Mouse (Mus musculus) c-Kit-positive CD71-positive TER-119-positive erythroid progenitor cells, embryonic 14.5 days (primary cell): ENCODE measurements around the gene Hsp90ab1.

ENCODE experiments used
- DNase-seq: peaks from one replicate; pipeline ENCODE4 v3.0.0-alpha.2; 2013; ENCODE audit warnings: low spot score

Gene Hsp90ab1

DNA sequence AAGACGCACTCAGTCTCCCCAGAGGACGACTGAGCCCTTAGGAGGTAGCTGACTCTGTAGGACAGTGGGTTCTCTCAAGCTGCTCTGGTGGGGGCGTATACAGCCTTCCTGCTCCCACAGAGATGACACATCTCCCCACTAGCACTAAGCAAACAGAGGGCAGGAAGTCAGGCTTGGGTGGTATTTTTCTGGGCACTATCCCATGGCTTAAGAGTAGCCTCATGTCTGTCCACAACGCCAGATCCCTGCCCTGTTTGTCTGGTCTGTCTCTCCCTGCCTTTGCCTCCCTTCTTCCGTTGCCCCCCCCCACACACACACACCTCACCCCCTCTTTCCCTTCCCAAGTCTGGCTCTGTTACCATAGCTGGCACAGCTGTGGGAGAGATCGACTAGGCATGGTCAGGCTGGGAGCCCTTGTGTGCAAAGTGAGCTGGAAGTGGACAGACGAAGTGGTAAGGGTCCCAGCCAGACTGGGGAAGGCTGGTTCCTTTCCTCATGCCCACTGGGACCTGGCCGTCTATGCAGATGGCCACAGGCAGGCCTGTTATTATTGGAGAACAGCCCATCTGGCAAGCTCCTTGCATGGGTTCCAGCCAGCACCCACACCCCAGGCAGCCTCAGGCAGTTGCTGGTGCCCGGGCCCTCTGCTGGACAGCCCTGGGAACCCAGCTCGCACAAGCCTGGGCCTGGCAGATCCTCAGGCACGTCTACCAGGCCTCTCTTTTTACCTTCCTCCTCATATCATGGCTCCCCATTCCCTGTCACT is 23.7 kb upstream of the Hsp90ab1 start:
- DNase-seq: no peak

DNA sequence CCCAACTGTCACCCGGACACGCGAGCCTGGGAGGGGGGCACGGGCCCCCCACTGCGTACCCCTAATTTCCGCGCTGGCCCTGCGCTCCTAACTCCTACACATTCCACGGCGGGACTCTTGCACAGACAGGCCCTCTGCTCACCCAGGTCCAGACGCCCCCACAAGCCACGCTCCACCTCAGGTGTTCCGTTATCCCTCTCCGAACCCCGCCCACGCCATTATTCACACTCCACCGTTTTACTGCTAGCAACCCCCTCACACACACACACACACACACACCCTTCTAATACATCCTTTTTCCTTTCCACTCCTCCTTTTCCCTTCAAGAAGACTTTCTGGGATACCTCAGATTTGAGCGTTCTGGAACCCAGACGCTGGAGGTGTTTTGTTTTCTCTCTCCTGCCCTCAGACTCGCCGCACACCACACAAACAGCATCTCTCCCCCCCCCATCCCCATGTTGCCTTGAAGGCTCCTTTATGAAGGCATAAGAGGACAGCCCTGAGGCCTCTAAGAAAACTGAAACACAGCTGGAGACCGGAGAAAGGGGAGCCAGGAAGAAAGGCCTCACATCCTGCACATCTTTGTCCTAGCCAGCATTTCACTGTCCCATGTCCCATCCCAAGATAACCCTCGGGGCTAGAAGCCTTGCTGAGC is 22.8 kb upstream of the Hsp90ab1 start:
- no peak for DNase-seq

DNA sequence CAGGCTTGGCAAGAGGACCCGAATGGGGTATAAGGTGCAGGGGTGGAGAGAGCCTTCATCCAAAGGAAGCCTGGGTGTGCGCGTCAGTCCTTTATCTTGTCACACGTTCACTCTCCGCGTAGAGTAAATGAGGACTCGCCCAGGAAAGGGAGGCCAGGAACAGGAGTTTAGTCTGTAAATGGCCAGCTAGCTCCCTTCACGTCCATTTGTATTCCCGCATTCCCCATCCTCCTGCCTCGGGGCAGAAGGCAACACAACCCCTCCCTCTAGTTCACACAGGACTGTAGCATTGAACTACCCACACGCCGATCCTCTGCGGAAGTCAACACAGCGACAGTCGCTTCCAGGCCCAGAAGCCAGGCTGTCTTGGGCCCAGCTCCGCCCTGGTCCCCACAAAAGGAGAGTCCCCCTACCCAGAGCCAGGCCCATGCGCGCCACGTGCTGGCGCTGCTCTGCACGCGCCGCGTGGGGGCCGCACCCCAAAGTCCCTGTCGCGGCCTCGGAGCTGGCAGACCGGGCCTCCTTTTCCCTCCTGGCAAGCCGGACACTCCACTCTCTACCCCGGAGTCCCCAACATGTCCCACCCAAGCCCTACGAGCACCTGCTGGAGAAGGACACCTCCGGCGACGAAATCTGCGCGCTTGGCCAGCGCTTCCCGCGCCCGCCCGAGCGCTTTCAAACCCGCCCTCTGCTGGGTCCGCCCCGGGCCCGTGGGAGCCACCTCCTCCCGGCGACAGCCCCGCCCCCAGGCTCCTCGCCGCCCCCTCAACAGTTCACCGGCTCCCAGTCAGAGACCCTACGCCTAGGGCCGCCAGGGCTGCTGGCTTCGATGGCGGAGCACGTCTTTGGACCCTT is 22.0 kb upstream of the Hsp90ab1 start:
- DNase-seq: no peak

DNA sequence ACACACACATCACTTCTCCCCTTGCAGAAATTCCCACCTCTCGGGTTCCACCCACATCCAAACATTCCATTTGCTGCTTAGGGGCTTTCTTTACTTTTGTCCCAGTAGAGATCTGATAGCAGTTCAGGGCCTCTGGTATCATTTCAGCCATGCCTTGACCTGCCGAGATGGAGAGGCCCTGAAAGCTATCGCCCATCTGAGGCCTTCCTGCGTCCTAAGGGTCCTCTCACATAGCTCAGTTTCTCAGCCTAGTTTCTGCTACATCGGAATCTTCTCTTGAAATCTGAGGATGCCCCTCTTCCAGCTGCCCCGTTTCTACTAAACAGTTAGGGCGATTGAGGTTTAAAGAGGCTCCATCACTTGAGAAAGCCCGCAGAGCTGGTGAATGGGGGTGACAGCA is 21.1 kb upstream of the Hsp90ab1 start:
- no peak for DNase-seq

DNA sequence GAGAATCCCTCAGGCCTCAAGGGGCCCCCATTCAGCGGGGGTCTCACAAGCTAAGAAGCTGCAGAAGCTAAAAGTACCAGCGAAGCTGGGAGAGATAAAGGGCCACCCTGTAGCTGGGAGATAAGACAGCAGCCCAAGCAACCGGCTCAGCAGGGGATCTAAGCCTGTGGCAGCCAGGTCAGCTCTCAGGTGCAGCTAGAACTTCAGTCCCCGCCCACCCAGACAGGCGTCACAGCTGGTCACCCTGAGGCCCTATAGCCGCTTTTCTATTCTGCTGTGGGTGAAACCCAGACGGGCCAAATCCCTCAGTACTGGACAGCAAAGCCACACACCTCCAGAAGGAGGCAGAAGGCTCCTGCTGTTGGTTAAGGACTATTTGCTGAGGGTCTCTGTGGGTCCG is 20.4 kb upstream of the Hsp90ab1 start:
- peak; percentile 89 for DNase-seq

DNA sequence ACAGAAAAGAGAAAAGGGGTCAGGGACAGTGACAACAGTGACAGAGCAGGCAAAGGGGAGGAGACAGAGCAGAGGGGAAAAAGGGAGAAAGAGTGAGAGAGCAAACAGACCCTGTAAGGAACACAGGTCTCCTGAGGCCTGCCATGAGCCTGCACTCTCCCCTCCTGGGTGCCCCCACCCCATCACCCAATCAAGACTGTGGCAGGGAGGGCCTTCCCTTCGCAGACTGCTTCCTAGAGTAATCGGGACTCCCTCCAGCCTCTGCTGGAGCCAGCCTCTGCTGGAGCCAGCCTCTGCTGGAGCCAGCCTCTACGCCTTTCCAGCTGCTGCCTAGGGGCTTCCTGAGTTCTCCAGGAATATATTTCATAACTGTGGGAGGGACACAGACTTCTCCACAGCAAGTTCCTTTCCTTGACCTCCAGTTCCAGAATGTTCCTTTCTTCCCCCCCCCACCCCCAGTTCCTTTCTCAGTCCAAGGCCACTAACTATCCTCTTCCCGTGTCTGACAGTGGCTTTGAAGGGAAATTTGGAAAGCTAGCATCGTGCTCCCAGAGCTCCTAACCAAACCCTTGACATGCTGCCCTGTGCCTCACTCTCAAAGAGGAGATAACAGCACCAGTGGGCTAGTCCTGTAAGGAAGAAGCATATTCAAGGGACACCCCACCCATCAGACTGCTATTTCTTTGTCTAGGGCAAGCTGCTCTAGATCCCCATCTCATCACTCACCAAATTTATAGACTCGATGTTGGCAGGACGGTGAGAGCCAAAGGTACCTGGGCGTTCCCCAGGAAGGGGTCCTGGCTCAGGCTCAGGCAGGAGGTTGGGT is 19.7 kb upstream of the Hsp90ab1 start:
- DNase-seq: no peak

DNA sequence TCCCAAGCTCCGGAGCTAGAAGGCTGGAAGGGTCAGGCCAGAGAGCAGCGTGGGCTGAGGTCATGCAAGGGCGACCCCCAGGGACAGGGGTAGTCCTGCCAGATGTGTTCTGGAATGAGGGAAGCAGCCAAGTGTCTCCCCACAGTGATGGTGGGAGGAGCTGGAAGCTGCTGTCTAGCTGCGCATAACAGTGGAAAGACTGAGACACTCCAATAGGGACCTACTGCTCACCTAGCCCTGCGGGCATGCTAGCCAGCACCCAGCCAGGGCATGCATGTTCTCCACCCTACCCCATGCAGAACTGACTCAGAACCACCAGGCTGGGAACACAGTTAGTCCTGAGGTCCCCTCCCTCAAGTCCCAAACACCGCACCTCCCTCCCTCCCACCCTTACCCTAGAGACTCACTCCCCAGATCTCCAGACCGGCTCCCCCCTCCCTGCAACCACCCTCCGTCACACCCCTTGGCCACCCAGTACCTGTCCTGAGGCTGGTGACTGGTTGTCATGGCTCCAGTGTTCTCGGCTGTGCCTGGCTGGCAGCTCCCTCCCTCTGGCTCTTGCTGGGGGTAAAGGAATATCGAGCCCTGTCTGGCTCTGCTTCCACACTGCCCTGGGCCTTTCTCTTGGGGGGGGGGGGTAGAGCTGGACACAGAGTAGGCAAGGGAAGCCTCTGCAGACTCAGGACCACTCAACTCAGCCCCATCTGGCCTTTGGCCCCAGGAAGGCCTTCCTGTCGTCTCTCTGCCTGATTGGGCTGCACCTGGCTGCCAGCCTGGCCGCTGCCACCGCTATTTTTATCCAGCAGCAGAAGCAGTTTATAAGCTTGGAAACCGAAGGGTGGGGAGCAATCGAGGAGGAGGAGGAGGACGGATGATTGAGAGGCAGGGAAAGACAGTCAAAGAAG is 18.9 kb upstream of the Hsp90ab1 start:
- DNase-seq: no peak

DNA sequence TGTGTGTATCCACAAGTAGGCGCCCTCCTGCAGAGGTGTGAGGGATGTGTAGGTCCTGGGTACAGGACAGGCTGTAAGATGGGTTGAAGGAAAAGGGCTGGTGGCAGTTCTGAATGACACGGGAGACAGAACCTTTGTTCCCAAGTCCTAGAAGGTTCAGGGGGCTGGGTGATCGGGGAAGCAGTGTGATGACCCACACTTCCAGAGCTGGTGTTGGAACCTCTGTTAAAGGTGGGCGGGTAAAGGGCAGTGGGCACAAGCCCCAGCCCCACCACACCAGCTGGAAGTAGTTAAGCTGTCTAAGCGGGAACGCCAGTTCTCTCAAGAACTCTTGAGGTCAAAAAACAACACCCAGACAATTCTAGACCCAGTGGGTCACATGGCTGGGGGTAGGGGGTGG is 17.3 kb upstream of the Hsp90ab1 start:
- DNase-seq: no peak

DNA sequence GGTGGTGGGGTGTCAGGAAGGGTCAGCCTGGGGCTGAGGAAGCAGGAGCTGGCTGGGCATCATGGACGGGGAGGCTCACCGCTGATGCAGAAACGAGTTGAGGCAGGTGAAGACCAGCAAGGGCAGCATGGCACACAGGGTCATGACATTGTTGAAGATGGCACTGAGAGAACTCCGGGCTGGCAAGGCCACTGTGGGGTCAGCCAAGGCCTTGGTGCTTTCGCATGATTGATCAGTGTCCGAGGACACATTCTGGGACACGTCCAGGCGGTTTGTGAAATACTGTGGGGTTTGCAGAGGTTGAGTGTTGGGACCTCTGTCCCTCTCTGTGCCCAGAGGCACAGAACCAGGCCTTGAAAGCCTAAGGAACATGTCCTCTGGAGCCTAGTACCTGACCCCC is 16.8 kb upstream of the Hsp90ab1 start:
- no peak for DNase-seq

DNA sequence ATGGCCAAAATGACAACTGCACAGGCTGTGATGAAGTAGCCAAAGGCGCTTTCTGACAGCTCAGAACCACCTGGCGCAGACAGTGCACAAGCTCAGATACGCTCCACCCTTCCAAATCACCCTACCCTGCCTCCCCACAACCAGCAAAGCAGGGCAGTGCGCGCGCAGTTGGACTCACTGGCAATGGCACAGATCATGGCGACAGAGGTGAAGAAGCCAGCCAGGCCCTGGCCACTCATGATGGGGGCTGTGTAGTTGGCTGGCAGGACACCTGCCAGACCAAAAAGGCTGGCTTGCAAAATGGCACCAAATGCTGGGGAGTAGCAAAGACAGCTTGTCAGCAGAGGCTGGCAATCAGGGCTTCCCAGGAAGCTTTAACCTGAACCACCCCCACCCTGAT is 16.2 kb upstream of the Hsp90ab1 start:
- no peak for DNase-seq

DNA sequence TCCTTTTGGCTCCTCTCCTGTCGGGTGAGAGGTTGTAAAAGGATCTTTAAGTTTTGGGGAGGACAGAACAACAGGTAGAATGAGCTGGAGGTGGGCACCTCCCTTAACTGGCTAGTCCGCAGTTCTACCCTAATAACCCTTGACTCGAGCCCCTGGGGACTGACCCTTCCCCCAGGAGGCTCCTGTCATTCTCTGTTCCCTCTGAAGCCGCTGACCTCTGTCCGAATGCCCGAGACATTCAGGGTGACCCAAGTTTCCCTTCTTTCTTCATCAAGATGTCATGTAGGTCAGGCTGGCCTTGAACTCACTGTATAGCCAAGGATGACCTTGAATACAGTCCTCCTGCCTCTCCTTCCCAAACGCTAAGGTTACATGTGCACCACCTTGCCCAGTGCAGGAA is 15.3 kb upstream of the Hsp90ab1 start:
- no peak for DNase-seq

DNA sequence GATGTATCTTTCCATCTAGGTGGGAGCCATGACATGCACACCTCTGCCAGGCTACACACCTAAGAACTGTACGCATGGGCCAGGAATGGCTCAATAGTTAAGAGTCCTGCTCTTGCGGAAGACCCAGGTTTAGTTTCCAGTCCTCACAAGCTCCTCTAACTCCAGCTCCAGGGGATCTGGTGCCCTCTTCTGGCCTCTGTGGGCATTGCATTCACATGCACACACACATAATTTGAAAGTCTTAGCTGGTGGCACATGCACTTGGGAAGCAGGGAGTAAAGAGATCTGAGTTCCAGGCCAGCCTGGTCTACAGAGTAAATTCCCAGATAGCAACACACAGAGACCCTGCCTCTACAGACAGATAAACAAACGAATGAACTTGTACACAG is 13.4 kb upstream of the Hsp90ab1 start:
- no peak for DNase-seq

DNA sequence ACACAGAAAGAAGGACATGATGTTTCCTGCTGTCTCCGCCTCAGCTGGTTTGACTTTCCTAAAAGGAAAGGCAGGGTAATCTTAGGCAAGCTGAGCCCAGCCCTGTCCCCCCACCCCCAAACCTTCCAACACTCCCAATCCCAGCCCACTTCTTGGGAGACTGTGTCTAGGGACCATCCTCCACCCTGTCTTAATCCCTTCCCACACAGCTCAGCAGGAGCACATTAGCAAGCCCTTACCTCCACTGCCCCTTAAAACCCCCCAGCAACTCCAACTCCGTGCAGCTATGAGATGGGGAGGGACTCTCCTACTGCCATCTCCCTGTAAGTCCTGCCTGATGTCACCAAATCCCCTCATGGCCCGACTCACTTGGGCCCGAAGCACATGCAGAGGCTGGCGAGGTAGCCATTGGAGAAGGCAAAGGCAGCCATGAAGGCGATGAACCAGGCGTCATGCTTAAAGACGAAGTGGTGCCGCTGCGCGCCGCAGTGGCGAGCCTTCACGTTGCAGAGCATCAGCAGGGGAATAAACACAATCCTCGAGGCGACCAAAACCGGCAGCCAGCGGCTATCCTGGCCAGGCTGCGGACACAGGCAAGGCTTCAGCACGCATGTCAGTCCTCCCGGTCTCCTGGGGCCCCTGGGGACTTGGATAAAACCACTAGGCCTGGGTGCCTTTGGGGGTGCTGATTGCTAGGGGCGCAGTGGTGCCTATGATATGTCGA is 12.8 kb upstream of the Hsp90ab1 start:
- no peak for DNase-seq

DNA sequence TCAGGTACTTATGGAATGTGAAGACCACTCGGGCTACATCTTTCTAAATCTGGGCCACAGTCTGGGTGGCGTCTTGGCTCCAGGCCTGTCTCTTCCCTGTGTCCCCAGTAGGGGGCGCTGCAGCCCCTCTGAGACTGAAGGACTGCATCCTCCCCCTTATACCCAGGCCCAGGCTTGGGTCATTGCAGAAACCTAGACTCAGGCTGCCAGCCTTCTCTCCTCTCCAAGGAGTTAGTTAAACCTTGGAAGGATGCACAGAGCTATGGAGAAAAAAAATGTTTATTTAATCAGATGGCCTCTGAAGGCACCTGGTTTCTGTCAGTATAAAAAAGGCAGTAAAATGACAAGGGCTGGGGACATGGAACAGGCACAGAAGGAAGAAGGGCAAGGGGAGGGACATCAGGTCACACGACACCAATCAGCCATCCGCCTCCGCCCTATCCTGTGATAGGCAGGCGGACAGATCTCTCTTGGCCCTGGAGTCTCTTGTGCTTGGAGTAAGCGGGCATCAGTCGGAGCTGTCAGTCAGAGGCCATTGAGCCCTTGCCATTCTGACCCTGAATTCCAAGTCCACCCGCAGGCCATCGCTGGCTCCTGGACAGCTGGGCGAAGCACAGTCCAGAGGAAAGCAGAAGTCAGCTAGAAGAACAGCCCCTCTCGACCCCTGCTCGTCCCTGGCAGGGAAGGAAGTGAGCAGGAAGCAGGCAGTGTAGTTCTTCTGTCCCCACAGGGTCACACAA is 12.0 kb upstream of the Hsp90ab1 start:
- no peak for DNase-seq

DNA sequence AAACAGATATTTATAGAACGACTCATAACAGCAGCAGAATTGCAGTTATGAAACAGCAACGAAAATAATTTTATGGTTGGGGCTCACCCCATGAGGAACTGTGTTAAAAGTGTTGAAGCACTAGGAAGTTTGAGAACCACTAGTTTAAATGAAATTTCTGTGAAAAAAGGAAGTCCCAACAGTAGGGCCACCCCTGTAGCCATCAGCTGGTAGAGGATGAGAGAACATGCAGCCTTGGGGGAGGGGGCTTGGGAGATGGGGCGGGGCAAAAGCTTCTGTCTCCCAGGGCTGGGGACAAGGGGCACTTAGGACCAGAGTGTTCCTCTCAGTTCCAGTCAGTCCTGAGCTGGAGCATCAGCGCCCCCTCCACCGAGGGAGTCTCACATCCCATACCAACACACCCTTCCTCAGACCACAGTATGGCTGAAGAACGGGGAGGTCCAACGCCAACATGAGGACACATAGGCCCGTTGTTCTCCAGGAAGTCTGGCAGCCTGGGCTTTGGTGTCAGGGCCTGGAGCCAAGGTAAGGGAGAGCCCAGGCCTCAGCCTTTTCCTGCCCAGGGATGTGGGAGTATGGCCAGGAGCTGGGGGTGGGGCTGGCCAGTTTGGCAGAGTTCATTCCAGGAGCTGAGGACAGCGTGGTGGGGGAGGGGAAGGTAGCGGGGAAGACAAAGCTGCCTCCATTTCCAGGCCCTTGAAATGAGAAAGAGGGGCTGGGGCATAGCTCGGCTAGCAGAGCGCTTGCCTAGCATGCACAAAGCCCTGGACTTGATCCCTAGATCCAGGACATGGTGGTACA is 11.2 kb upstream of the Hsp90ab1 start:
- no peak for DNase-seq

DNA sequence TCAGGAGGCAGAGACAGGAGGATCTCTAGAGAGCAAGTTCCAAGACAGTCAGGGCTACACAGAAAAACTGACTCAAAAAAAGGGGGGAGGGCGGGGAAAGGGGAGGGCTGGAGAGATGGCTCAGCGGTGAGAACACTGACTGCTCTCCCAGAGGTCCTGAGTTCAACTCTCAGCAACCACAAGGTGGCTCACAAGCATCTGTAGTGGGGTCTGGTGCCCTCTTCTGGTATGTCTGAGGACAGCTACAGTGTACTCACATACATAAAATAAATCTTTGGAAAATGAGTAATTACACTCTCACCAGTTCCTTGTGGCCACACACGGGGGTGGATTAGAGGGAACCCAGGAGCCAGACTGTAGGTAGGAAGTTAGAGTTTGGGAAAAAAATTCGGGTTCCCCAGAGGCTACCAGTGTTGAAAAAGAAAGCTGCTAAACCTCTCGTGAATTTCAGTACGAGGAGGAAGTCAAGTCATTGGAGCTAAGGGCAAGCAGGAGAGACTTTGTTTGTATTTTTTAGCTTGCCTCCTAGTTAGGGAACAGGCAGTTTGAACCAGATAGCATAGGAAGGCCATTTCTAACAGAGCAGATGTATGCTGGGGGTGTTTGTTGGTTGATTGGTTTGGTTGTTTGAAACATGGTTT is 9.8 kb upstream of the Hsp90ab1 start:
- DNase-seq: no peak

DNA sequence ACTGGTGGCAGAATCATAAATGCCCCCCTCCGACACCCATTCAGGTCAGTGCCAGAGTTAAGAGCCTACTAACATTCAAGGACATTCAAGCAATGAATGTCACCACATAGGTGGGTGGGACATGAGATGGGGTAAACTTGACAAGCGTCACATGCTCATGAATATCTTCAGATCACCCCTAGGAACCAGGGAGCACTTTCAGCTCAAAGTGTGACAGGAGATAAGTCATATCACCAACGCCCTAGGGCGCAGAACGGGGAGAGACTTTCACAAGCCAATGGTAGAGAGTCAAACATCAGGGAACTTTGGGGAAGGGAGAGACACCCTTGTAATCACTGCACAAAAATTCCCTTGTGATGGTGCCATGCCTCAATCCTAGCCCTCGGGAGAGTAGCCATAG is 9.1 kb upstream of the Hsp90ab1 start:
- peak; percentile 78 for DNase-seq

DNA sequence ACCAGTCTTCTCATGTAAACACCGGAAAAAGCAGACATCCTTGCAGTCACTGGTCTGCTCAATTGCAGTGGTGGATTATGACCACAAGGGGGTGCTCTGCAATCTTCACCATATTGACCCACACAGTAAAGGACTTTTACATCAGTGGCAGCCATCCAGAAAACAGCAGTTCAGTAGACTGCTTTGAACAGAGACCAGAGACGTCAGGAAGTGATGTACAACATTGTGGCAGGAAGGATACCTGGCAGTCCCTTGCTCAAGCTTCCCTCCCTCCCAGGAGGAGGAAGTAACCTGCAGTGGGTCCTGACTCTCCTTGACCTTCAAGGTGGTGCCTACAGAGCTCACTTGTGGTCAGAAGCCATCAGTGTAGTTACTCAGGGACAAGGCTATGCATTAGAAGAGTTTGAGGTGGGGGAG is 8.5 kb upstream of the Hsp90ab1 start:
- DNase-seq: peak; percentile 88
